Mouse (Mus musculus): ENCODE results near the gene Gm9745.
"Not testable (repeated sequence)": the region's sequence is repeated elsewhere in the genome, so short reads cannot be mapped to it uniquely, and the experiment has no call there.

Gene Gm9745

GRCm38 (mm10) chr13:8913890-8914289, 34.1 kb downstream of the Gm9745 start:
- DNase-seq (ENCODE audit: extremely low spot score, low read depth, low spot score): not testable (repeated sequence)

- DNase-seq (ENCODE audit: extremely low spot score, low read depth, low spot score): not testable (repeated sequence)
Measured at GRCm38 (mm10) chr13:8905986-8906385, 42.0 kb downstream of the Gm9745 start.
